8 mouse cellular contexts compared by ENCODE assay signal in genomic region chr12:111038976-111039612, GRCm38 (mm10). TPM values are rescaled to one million over a fixed set of nuclear protein-coding genes. Genes with fewer than 3 reads are reported as not detected.
A peak's percentile ranks its signal among the peaks of the same experiment; 100 is the strongest.
DNase-seq lines count a peak whose midpoint lies in the region; ATAC-seq and TF ChIP-seq lines count a peak whose summit lies in the region.

TSS of gene Rcor1 (plus strand) at chr12:111039351.

- peak; percentile 92 for ATAC-seq in erythroid progenitor cell, adult 5-6 weeks (replicated peaks; ENCODE audit: low FRiP score, poor library complexity, severe bottlenecking)
- peak; percentile 95 for ATAC-seq in heart, embryonic 12.5 days (ENCODE audit: insufficient number of reproducible peaks, low FRiP score)
- ATAC-seq in kidney, postnatal 0 days (replicated peaks; ENCODE audit: low FRiP score, low read depth) = peak; percentile 96
- ATAC-seq in liver, embryonic 11.5 days (replicated peaks; ENCODE audit: low FRiP score) = peak; percentile 93
- ATAC-seq in stomach, embryonic 14.5 days (ENCODE audit: insufficient number of reproducible peaks, insufficient read depth, low FRiP score, low read depth) = peak; percentile 96

- H3K4me3 ChIP-seq in heart, embryonic 12.5 days = peak within 1 kb of the TSS; percentile 72
- H3K4me3 ChIP-seq in kidney, postnatal 0 days (replicated peaks; ENCODE audit: low read depth, low read length) = peak within 1 kb of the TSS; percentile 81
- H3K4me3 ChIP-seq in liver, embryonic 11.5 days (ENCODE audit: low read depth, low read length) = peak within 1 kb of the TSS; percentile 84
- H3K4me3 ChIP-seq in stomach, embryonic 14.5 days (ENCODE audit: low read depth, low read length) = peak within 1 kb of the TSS; percentile 87

- peak within 1 kb of the TSS; percentile 97 for H3K9ac ChIP-seq in heart, embryonic 12.5 days
- H3K9ac ChIP-seq in kidney, postnatal 0 days (ENCODE audit: low read depth, low read length) = peak within 1 kb of the TSS; percentile 97
- H3K9ac ChIP-seq in liver, embryonic 11.5 days (ENCODE audit: low read depth, low read length) = peak within 1 kb of the TSS; percentile 99
- H3K9ac ChIP-seq in stomach, embryonic 14.5 days (replicated peaks; ENCODE audit: low read depth, low read length) = peak within 1 kb of the TSS; percentile 96

- H3K9me3 ChIP-seq in heart, embryonic 12.5 days (replicated peaks) = no peaks in the 10 kb centered on the region
- no peaks in the 10 kb centered on the region for H3K9me3 ChIP-seq in kidney, postnatal 0 days (replicated peaks; ENCODE audit: low read length)
- no peaks in the 10 kb centered on the region for H3K9me3 ChIP-seq in liver, embryonic 11.5 days (ENCODE audit: control insufficient read depth, low read length)
- no peaks in the 10 kb centered on the region for H3K9me3 ChIP-seq in stomach, embryonic 14.5 days (ENCODE audit: control insufficient read depth, low read depth, low read length)

- peak; percentile 100 for DNase-seq in CD4-positive helper T cell, adult 2 months (ENCODE audit: low read depth, low spot score)
- peak; percentile 99 for DNase-seq in brain, embryonic 18.5 days (ENCODE audit: low read depth, low spot score)
- peak; percentile 99 for DNase-seq in kidney, postnatal 0 days (ENCODE audit: low spot score)
- peak; percentile 99 for DNase-seq in liver, embryonic 11.5 days (ENCODE audit: low spot score)
- DNase-seq in naive thymus-derived CD4-positive, alpha-beta T cell, adult 2 months (ENCODE audit: low read depth) = peak; percentile 99

- H3K27ac ChIP-seq in heart, embryonic 12.5 days (ENCODE audit: poor library complexity, severe bottlenecking) = peak within 1 kb of the TSS; percentile 96
- peak within 1 kb of the TSS; percentile 98 for H3K27ac ChIP-seq in kidney, postnatal 0 days
- peak within 1 kb of the TSS; percentile 99 for H3K27ac ChIP-seq in liver, embryonic 11.5 days (ENCODE audit: low read depth, low read length)
- H3K27ac ChIP-seq in stomach, embryonic 14.5 days (ENCODE audit: low read length) = peak within 1 kb of the TSS; percentile 99

- under 1% methylated on average over 62 of the region's 76 CpGs for WGBS in heart, embryonic 12.5 days
- under 1% methylated on average over 66 of the region's 76 CpGs for WGBS in kidney, postnatal 0 days
- WGBS in liver, embryonic 11.5 days = under 1% methylated on average over 72 of the region's 76 CpGs
- under 1% methylated on average over 57 of the region's 76 CpGs for WGBS in stomach, embryonic 14.5 days

- H3K4me1 ChIP-seq in heart, embryonic 12.5 days (replicated peaks) = peaks cover 27% of the 10 kb centered on the region
- H3K4me1 ChIP-seq in kidney, postnatal 0 days (replicated peaks; ENCODE audit: insufficient read depth, low read length) = peaks cover 3% of the 10 kb centered on the region; the same call in 1 of the 2 replicates
- peaks cover 35% of the 10 kb centered on the region for H3K4me1 ChIP-seq in liver, embryonic 11.5 days (replicated peaks; ENCODE audit: control insufficient read depth, insufficient read depth, low read length)
- peaks cover 14% of the 10 kb centered on the region; the same call in 1 of the 2 replicates for H3K4me1 ChIP-seq in stomach, embryonic 14.5 days (ENCODE audit: control insufficient read depth, insufficient read depth, low read length)

- no peak for TF ChIP-seq CTCF in kidney, postnatal 0 days (IDR thresholded peaks at IDR 0.05; ENCODE audit: low read depth)

- peaks cover 13% of the 10 kb centered on the region for H3K36me3 ChIP-seq in heart, embryonic 12.5 days
- H3K36me3 ChIP-seq in kidney, postnatal 0 days (ENCODE audit: insufficient read depth, low read length) = no peaks in the 10 kb centered on the region
- H3K36me3 ChIP-seq in liver, embryonic 11.5 days (ENCODE audit: control insufficient read depth, insufficient read depth, low read length) = peaks cover 6% of the 10 kb centered on the region; the same call in 1 of the 2 replicates
- H3K36me3 ChIP-seq in stomach, embryonic 14.5 days (ENCODE audit: control insufficient read depth, insufficient read depth, low read length) = no peaks in the 10 kb centered on the region

- peak within 1 kb of the TSS; percentile 95 for H3K4me2 ChIP-seq in heart, embryonic 12.5 days
- peak within 1 kb of the TSS; percentile 83 for H3K4me2 ChIP-seq in kidney, postnatal 0 days (ENCODE audit: low read length)
- peak within 1 kb of the TSS; percentile 92 for H3K4me2 ChIP-seq in liver, embryonic 11.5 days
- peak within 1 kb of the TSS; percentile 96 for H3K4me2 ChIP-seq in stomach, embryonic 14.5 days (replicated peaks; ENCODE audit: low read depth, low read length)

- H3K27me3 ChIP-seq in heart, embryonic 12.5 days (replicated peaks) = no peaks in the 10 kb centered on the region
- H3K27me3 ChIP-seq in kidney, postnatal 0 days (ENCODE audit: insufficient read depth, low read length) = no peaks in the 10 kb centered on the region
- H3K27me3 ChIP-seq in liver, embryonic 11.5 days (replicated peaks; ENCODE audit: control insufficient read depth, insufficient read depth, low read length) = no peaks in the 10 kb centered on the region
- no peaks in the 10 kb centered on the region for H3K27me3 ChIP-seq in stomach, embryonic 14.5 days (ENCODE audit: control insufficient read depth, insufficient read depth, low read length)

RNA-seq across cellular contexts. Expression of gene Rcor1, which starts in this region (rescaled TPM):
- 27.8 and 31.0 TPM in 2 replicates for total RNA-seq in erythroid progenitor cell, adult 5-6 weeks (2015; ENCODE audit: low replicate concordance)
- total RNA-seq in erythroid progenitor cell, adult 5-6 weeks (2017; ENCODE audit: low replicate concordance) = 21.2 and 40.1 TPM in 2 replicates
- 8.8 and 9.2 TPM in 2 replicates for polyA plus RNA-seq in heart, embryonic 12.5 days (2016; fragmentation: Nextera tagmentation; extraction: Ambion mirVana)
- 9.9 and 10.1 TPM in 2 replicates for polyA plus RNA-seq in kidney, postnatal 0 days (2015; fragmentation: Nextera tagmentation; extraction: Ambion mirVana)
- polyA plus RNA-seq in liver, embryonic 11.5 days (2014; fragmentation: Nextera tagmentation; extraction: Ambion mirVana) = 17.4 and 18.2 TPM in 2 replicates
- polyA plus RNA-seq in stomach, embryonic 14.5 days (2014; fragmentation: Nextera tagmentation; extraction: Ambion mirVana) = 17.6 and 19.2 TPM in 2 replicates

Comparison
In these comparisons a context has a peak if more than half of its experiments do, and no peak if none do; other contexts are left out.
1. Peak in every context shown above with its lines: DNase-seq, ATAC-seq, H3K4me3 ChIP-seq and H3K27ac ChIP-seq.